Mouse (Mus musculus): ENCODE data around the gene Vmn2r84. TPM values are rescaled to one million over a fixed set of nuclear protein-coding genes. Genes with fewer than 3 reads are reported as not detected.
A peak's percentile ranks its signal among the peaks of the same experiment; 100 is the strongest.
"Not testable (repeated sequence)": the region's sequence is repeated elsewhere in the genome, so short reads cannot be mapped to it uniquely, and the experiment has no call there.

The Vmn2r84 gene
- polyA plus RNA-seq (2016; fragmentation: Nextera tagmentation; extraction: Ambion mirVana), result not detected in 2 replicates

DNA sequence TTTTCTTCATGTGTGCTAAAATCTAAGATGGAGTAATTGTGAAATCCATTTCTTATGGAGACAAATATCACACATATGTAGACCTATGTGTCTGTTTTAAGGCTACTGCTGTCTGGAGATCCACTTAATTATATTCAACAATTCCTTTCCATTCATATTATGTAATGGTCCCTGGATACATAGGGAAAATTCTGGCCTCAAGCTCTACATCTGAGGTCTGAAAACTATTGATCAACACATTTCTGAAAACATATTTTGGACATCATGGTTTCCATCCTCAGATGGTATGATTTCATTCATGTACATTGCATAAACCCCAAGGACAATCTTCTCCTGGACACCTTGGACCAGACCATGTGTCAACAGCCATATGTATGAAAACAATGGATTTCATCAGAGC lies at the start of gene Vmn2r84:
Vmn2r84 (minus strand) TSS at position 101 of the 400 bp plus-strand sequence.
- no peak within 1 kb of the TSS for H3K4me3 ChIP-seq
- H3K4me2 ChIP-seq (replicated peaks), result no peak within 1 kb of the TSS
- H3K27me3 ChIP-seq, result no peaks in the 10 kb centered on the region
- no peak within 1 kb of the TSS for H3K27ac ChIP-seq
- H3K9me3 ChIP-seq (replicated peaks), result no peaks in the 10 kb centered on the region
- H3K9ac ChIP-seq, result no peak within 1 kb of the TSS
- no peak for ATAC-seq (ENCODE audit: low FRiP score)
- no peaks in the 10 kb centered on the region for H3K4me1 ChIP-seq
- H3K36me3 ChIP-seq, result no peaks in the 10 kb centered on the region

GRCm38 (mm10) chr10:130434185-130434898 lies 40.2 kb upstream of the Vmn2r84 start:
- H3K9ac ChIP-seq; H3K36me3 ChIP-seq; H3K4me3 ChIP-seq; H3K27me3 ChIP-seq; ATAC-seq (ENCODE audit: low FRiP score); H3K9me3 ChIP-seq (replicated peaks); H3K4me1 ChIP-seq; H3K27ac ChIP-seq; H3K4me2 ChIP-seq (replicated peaks): not testable (repeated sequence)
- 85% methylated on average over 11 of the region's 11 CpGs for WGBS

GRCm38 (mm10) chr10:130429603-130430002 lies 35.5 kb upstream of the Vmn2r84 start, which contains the start of gene Vmn2r85:
TSS of gene Vmn2r85 (minus strand) at chr10:130429703.
- not testable (repeated sequence) for H3K9me3 ChIP-seq (replicated peaks); H3K9ac ChIP-seq; H3K27me3 ChIP-seq; H3K4me1 ChIP-seq; ATAC-seq (ENCODE audit: low FRiP score); H3K4me3 ChIP-seq; H3K36me3 ChIP-seq; H3K27ac ChIP-seq; H3K4me2 ChIP-seq (replicated peaks)

GRCm38 (mm10) chr10:130422368-130422767 lies 28.2 kb upstream of the Vmn2r84 start:
- not testable (repeated sequence) for H3K36me3 ChIP-seq; H3K27ac ChIP-seq; H3K9ac ChIP-seq; H3K27me3 ChIP-seq; H3K4me3 ChIP-seq; H3K9me3 ChIP-seq (replicated peaks); H3K4me2 ChIP-seq (replicated peaks); ATAC-seq (ENCODE audit: low FRiP score); H3K4me1 ChIP-seq
- WGBS, result 84% methylated on average over 2 of the region's 2 CpGs

GRCm38 (mm10) chr10:130420401-130420800 lies 26.3 kb upstream of the Vmn2r84 start:
- Histone ChIP-seq H3K27me3 (no peaks in the 10 kb centered on the region), H3K9me3 (replicated peaks) (no peaks in the 10 kb centered on the region), H3K27ac (no peak overlapping the region), H3K4me3 (no peak overlapping the region), H3K4me2 (replicated peaks) (no peak overlapping the region), H3K36me3 (no peaks in the 10 kb centered on the region), H3K9ac (no peak overlapping the region), H3K4me1 (no peaks in the 10 kb centered on the region)
- WGBS, result 80% methylated on average over 3 of the region's 3 CpGs
- ATAC-seq (ENCODE audit: low FRiP score), result no peak

DNA sequence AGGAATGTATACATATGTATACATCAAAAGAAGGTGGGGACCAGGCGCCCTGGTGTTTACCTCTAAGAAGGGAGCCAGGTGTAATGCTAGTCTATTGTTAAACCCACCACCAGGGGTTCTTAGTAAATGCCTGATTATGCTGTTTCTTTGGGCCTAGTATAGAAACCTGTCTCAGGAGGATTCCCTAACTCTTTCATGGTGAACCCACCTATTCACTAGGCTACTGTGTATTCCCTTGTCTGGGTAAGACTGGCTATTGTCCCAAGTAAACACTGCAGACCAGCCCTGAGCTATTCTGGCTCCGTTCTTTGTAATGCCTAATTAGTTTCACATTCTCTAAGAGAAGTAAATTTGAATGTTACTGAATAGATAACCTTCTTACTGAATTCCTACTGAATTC lies 25.8 kb upstream of the Vmn2r84 start:
- not testable (repeated sequence) for H3K4me2 ChIP-seq (replicated peaks); H3K9ac ChIP-seq; H3K4me3 ChIP-seq; H3K36me3 ChIP-seq; H3K27ac ChIP-seq; ATAC-seq (ENCODE audit: low FRiP score); H3K27me3 ChIP-seq; H3K9me3 ChIP-seq (replicated peaks); H3K4me1 ChIP-seq
- 44% methylated on average over 2 of the region's 2 CpGs for WGBS

DNA sequence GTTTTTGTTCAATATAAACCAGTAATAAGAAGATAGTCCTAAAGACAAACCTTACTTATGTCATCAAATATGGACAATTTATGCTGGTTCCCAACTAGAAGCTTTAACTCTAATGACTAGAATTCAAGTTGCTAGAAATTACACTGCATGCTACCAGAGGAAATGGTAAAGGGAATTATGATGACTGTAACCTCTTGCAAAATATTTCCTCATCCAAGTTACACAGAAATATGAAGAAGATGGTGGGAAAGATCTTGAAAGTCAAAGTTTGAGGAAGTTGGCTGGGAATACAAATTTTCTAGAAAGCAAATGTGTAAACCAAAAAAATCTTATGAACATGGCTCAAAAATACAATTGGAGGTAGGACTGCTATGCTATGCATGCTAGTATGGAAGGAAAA lies 22.2 kb upstream of the Vmn2r84 start:
- not testable (repeated sequence) for H3K36me3 ChIP-seq; H3K4me2 ChIP-seq (replicated peaks); ATAC-seq (ENCODE audit: low FRiP score); H3K9me3 ChIP-seq (replicated peaks); H3K9ac ChIP-seq; H3K4me3 ChIP-seq; H3K4me1 ChIP-seq; H3K27ac ChIP-seq; H3K27me3 ChIP-seq

- H3K4me3 ChIP-seq; H3K27ac ChIP-seq; H3K36me3 ChIP-seq; H3K9me3 ChIP-seq (replicated peaks); H3K27me3 ChIP-seq; H3K4me2 ChIP-seq (replicated peaks); H3K4me1 ChIP-seq; H3K9ac ChIP-seq: not testable (repeated sequence)
- 70% methylated on average over 23 of the region's 35 CpGs for WGBS
- peak; percentile 50; the same call in 1 of the 2 replicates for ATAC-seq (ENCODE audit: low FRiP score)
Observed at GRCm38 (mm10) chr10:130412167-130412698, 18.1 kb upstream of the Vmn2r84 start.

DNA sequence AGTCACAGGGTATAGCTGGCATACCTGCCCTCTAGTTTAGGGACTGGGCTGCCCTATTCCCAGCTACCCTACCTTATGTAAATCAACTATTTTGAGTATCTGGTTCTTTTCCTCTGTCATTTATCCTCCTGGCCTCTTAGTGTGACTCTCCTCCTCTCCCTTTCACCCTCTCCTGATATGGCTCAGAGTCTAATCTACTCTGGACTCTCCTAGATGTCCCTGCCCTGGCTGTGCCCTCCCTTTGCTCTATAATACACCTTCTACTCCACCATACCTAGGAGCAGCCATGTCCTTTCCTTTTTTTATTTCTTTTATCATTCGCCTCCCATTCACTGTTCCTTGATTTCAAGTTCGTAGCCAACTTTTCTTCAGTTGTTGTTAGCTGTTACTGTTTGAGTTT lies 19.0 kb downstream of the Vmn2r84 start:
- Histone ChIP-seq H3K9ac (no peak overlapping the region), H3K9me3 (replicated peaks) (no peaks in the 10 kb centered on the region), H3K27ac (no peak overlapping the region), H3K4me1 (no peaks in the 10 kb centered on the region), H3K4me2 (replicated peaks) (no peak overlapping the region), H3K36me3 (no peaks in the 10 kb centered on the region), H3K27me3 (no peaks in the 10 kb centered on the region), H3K4me3 (no peak overlapping the region)
- WGBS, result 90% methylated on average over 2 of the region's 2 CpGs
- ATAC-seq (ENCODE audit: low FRiP score), result no peak

DNA sequence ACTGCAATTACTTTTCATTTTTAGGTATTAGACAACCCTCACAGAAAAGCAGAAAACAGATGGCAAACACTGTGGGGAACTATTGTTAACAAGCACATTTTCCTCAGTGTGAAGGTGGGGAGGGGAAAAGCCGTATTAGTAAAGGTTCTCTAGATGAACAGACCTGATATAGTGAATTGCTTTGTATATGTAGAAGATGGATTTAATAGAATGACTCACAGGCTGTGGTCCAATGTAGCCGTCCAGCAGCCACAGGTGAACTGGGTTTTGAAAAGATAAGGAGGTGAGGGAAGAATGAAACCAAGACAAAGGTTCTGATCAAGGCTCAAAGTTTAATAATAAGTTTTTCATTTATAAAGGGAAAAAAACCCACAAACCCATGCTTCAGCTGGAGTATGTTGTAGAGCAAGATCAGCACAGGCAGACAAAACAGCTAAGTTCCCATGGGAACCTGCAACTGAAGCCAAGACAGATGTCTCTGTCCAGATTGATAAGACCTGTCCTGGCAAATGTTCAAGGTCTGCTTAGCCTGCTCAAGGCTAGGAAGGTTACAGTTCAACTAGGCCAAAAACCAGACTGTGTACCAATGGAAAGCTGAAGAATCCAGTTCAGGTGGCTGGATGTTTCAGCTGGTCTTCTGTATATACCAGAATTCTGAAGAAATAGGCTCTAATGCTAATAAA lies 21.5 kb downstream of the Vmn2r84 start:
- no peaks in the 10 kb centered on the region for H3K36me3 ChIP-seq
- no peak overlapping the region for H3K4me3 ChIP-seq
- H3K27ac ChIP-seq, result no peak overlapping the region
- WGBS, result 82% methylated on average over 2 of the region's 2 CpGs
- H3K9me3 ChIP-seq (replicated peaks), result no peaks in the 10 kb centered on the region
- H3K27me3 ChIP-seq, result no peaks in the 10 kb centered on the region
- no peaks in the 10 kb centered on the region for H3K4me1 ChIP-seq
- no peak overlapping the region for H3K9ac ChIP-seq
- ATAC-seq (ENCODE audit: low FRiP score), result no peak
- H3K4me2 ChIP-seq (replicated peaks), result no peak overlapping the region

GRCm38 (mm10) chr10:130371644-130372043 lies 22.5 kb downstream of the Vmn2r84 start:
- H3K4me2 ChIP-seq (replicated peaks), result no peak overlapping the region
- H3K27me3 ChIP-seq, result no peaks in the 10 kb centered on the region
- no peak overlapping the region for H3K9ac ChIP-seq
- ATAC-seq (ENCODE audit: low FRiP score), result no peak
- no peaks in the 10 kb centered on the region for H3K4me1 ChIP-seq
- H3K9me3 ChIP-seq (replicated peaks), result no peaks in the 10 kb centered on the region
- no peak overlapping the region for H3K27ac ChIP-seq
- no peaks in the 10 kb centered on the region for H3K36me3 ChIP-seq
- H3K4me3 ChIP-seq, result no peak overlapping the region
- WGBS, result 70% methylated on average over 1 of the region's 1 CpGs

GRCm38 (mm10) chr10:130370005-130370682 lies 24.0 kb downstream of the Vmn2r84 start:
- ATAC-seq (ENCODE audit: low FRiP score), result no peak
- Histone ChIP-seq H3K4me2 (replicated peaks) (no peak overlapping the region), H3K27ac (no peak overlapping the region), H3K36me3 (no peaks in the 10 kb centered on the region), H3K4me3 (no peak overlapping the region), H3K27me3 (no peaks in the 10 kb centered on the region), H3K9me3 (replicated peaks) (no peaks in the 10 kb centered on the region), H3K9ac (no peak overlapping the region), H3K4me1 (no peaks in the 10 kb centered on the region)
- WGBS, result 96% methylated on average over 2 of the region's 2 CpGs

All from hindbrain, embryonic 12.5 days (tissue).